20 mouse cellular contexts compared by ENCODE assay signal in the genomic region with DNA sequence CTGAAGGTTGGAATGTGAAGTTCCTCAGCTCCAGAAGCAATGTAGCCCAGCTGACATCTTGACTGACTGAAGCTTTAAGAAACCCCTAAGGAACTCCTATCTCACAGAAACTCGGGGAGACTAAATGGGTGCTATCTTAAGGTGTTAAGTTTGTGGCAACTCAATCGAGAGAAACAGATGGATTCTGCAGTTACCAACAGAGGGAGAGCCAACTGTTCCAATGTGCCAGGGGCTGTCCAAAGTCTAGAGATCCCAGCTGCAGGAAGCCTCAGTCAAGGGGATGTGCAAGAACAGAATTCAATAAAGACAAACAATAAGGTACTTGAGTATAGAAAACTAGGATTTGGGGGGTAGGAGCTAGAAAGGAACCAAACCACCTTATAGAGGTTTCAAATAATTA. TPM values are rescaled to one million over a fixed set of nuclear protein-coding genes. Genes with fewer than 3 reads are reported as not detected.
DNase-seq lines count a peak whose midpoint lies in the region; ATAC-seq and TF ChIP-seq lines count a peak whose summit lies in the region.
"Had no signal": no experiment of that assay in that cellular context is flagged by ENCODE, and none has a peak within 500 bp of the region (broad histone marks: within the 10 kb centered on the region; RNA-seq: fewer than 3 reads in every experiment).

No protein-coding gene starts in this region.

- no peak for DNase-seq in frontal cortex, postnatal 25 days (ENCODE audit: low spot score in 2 of 2)
- DNase-seq in left cerebral cortex, postnatal 25 days (ENCODE audit: low spot score in 2 of 2), result peak; percentile 12 to 44
- DNase-seq in left cerebral cortex, adult 2 months (ENCODE audit: extremely low spot score in 1 of 2, low spot score in 2 of 2), result no peak
- DNase-seq in liver, adult 2 months (ENCODE audit: extremely low read depth, low read depth, low spot score), result peak; percentile 55
- no peak for DNase-seq in liver, embryonic 11.5 days (ENCODE audit: low spot score)
- DNase-seq in brain, adult 2 months (ENCODE audit: low read depth, low spot score), result peak; percentile 62
- DNase-seq: adrenal gland, adult 2 months; adrenal gland, postnatal 10 days; adrenal gland, postnatal 25 days; cerebellum, adult 11-12 months; cerebellum, adult 2 months; cerebellum, adult 9-11 months; cerebellum, postnatal 25 days; forebrain, postnatal 0 days had no signal

- TF ChIP-seq CTCF in left cerebral cortex, adult 2 months (IDR thresholded peaks at IDR 0.05), result no peak
- TF ChIP-seq CTCF in liver, adult 2 months (IDR thresholded peaks at IDR 0.05; ENCODE audit: low read depth, low read length), result no peak

- 0 out of 2 replicates have a peak, but pooled peaks cover 3% of the 10 kb centered on the region for H3K4me1 ChIP-seq in liver, adult 2 months (ENCODE audit: control insufficient read depth, insufficient read depth, low read length)
- H3K4me1 ChIP-seq in liver, embryonic 11.5 days (replicated peaks; ENCODE audit: control insufficient read depth, insufficient read depth, low read length), result no peaks in the 10 kb centered on the region
- H3K4me1 ChIP-seq in heart, embryonic 11.5 days (ENCODE audit: control insufficient read depth, insufficient read depth, low read length), result no peaks in the 10 kb centered on the region
- H3K4me1 ChIP-seq: embryonic facial prominence, embryonic 10.5 days; embryonic facial prominence, embryonic 12.5 days; forebrain, embryonic 13.5 days; forebrain, embryonic 15.5 days had no signal

- H3K9me3 ChIP-seq in liver, embryonic 11.5 days (ENCODE audit: control insufficient read depth, low read length), result no peaks in the 10 kb centered on the region
- no peaks in the 10 kb centered on the region for H3K9me3 ChIP-seq in heart, embryonic 11.5 days (replicated peaks; ENCODE audit: control insufficient read depth, low read length)
- H3K9me3 ChIP-seq: embryonic facial prominence, embryonic 10.5 days; embryonic facial prominence, embryonic 12.5 days; forebrain, embryonic 13.5 days; forebrain, embryonic 15.5 days had no signal

- H3K27me3 ChIP-seq in liver, adult 2 months (ENCODE audit: control insufficient read depth, insufficient read depth, low read length), result no peaks in the 10 kb centered on the region
- no peaks in the 10 kb centered on the region; the same call in none of the 2 replicates for H3K27me3 ChIP-seq in liver, embryonic 11.5 days (replicated peaks; ENCODE audit: control insufficient read depth, insufficient read depth, low read length)
- no peaks in the 10 kb centered on the region for H3K27me3 ChIP-seq in heart, embryonic 11.5 days (ENCODE audit: control insufficient read depth, insufficient read depth, low read length)
- H3K27me3 ChIP-seq: forebrain, embryonic 15.5 days had no signal

- no peaks in the 10 kb centered on the region for H3K36me3 ChIP-seq in liver, adult 2 months (ENCODE audit: control insufficient read depth, insufficient read depth, low read length)
- no peaks in the 10 kb centered on the region for H3K36me3 ChIP-seq in liver, embryonic 11.5 days (ENCODE audit: control insufficient read depth, insufficient read depth, low read length)
- no peaks in the 10 kb centered on the region for H3K36me3 ChIP-seq in heart, embryonic 11.5 days (ENCODE audit: control insufficient read depth, insufficient read depth, low read length)
- H3K36me3 ChIP-seq: embryonic facial prominence, embryonic 10.5 days; embryonic facial prominence, embryonic 12.5 days; forebrain, embryonic 15.5 days had no signal

- ATAC-seq in frontal cortex, adult (ENCODE audit: low TSS enrichment), result peak; percentile 66
- no peak for ATAC-seq in liver, embryonic 11.5 days (replicated peaks; ENCODE audit: low FRiP score)
- ATAC-seq in heart, embryonic 11.5 days (replicated peaks; ENCODE audit: insufficient number of reproducible peaks, low FRiP score, low TSS enrichment), result no peak
- ATAC-seq: forebrain, embryonic 13.5 days; forebrain, embryonic 15.5 days; forebrain, postnatal 0 days had no signal

- H3K79me2 ChIP-seq in liver, adult 2 months (ENCODE audit: control insufficient read depth, insufficient read depth, low read length), result no peaks in the 10 kb centered on the region; the same call in 1 of the 2 replicates

- no peak overlapping the region for H3K4me3 ChIP-seq in left cerebral cortex, adult 2 months
- H3K4me3 ChIP-seq in liver, adult 2 months (ENCODE audit: insufficient read depth, low read depth, low read length), result no peak overlapping the region
- no peak overlapping the region for H3K4me3 ChIP-seq in liver, embryonic 11.5 days (ENCODE audit: low read depth, low read length)
- no peak overlapping the region for H3K4me3 ChIP-seq in heart, embryonic 11.5 days (ENCODE audit: low read depth, low read length)
- H3K4me3 ChIP-seq: embryonic facial prominence, embryonic 10.5 days; embryonic facial prominence, embryonic 12.5 days; forebrain, embryonic 13.5 days; forebrain, embryonic 15.5 days had no signal

- intact Hi-C loops in left cerebral cortex, postnatal 25 days (cut with DNase I), result no loop called here
- intact Hi-C loops in left cerebral cortex, adult 2 months (cut with DNase I), result no loop called here

- TF ChIP-seq POLR2A in liver, adult 2 months (IDR thresholded peaks at IDR 0.05; ENCODE audit: extremely low read depth, insufficient read depth, low read length), result no peak

- H3K4me2 ChIP-seq in liver, embryonic 11.5 days, result no peak overlapping the region
- H3K4me2 ChIP-seq in heart, embryonic 11.5 days, result no peak overlapping the region
- H3K4me2 ChIP-seq: embryonic facial prominence, embryonic 12.5 days; forebrain, embryonic 13.5 days; forebrain, embryonic 15.5 days had no signal

- no peak overlapping the region for H3K9ac ChIP-seq in liver, adult 2 months (ENCODE audit: low read depth, low read length)
- H3K9ac ChIP-seq in liver, embryonic 11.5 days (ENCODE audit: low read depth, low read length), result no peak overlapping the region
- H3K9ac ChIP-seq in heart, embryonic 11.5 days (ENCODE audit: low read depth, low read length), result no peak overlapping the region
- H3K9ac ChIP-seq: embryonic facial prominence, embryonic 12.5 days; forebrain, embryonic 13.5 days; forebrain, embryonic 15.5 days; forebrain, postnatal 0 days had no signal

- 9% methylated on average over 2 of the region's 2 CpGs for WGBS in liver, adult 2 months
- 32% methylated on average over 2 of the region's 2 CpGs for whole genome bisulfite sequencing in liver, embryonic 11.5 days
- WGBS in heart, embryonic 11.5 days (ENCODE audit: insufficient replicate concordance), result 33% methylated on average over 2 of the region's 2 CpGs

- H3K27ac ChIP-seq in left cerebral cortex, adult 2 months, result no peak overlapping the region; the same call in 1 of the 2 replicates
- H3K27ac ChIP-seq in liver, adult 2 months (replicated peaks; ENCODE audit: insufficient read depth, low read depth, low read length), result no peak overlapping the region
- no peak overlapping the region for H3K27ac ChIP-seq in liver, embryonic 11.5 days (ENCODE audit: low read depth, low read length)
- no peak overlapping the region for H3K27ac ChIP-seq in heart, embryonic 11.5 days (ENCODE audit: low read depth, low read length)
- H3K27ac ChIP-seq: embryonic facial prominence, embryonic 10.5 days; embryonic facial prominence, embryonic 12.5 days; forebrain, embryonic 13.5 days; forebrain, embryonic 15.5 days had no signal

RNA-seq across cellular contexts. Expression of gene Reps2, which starts 8.3 kb away (rescaled TPM):
- total RNA-seq in left cerebral cortex, postnatal 25 days (2021), result 100 to 1,000 TPM; 147 to 148 TPM
- total RNA-seq in left cerebral cortex, adult 2 months (2021), result 100 to 1,000 TPM; 147 to 153 TPM
- total RNA-seq in liver, adult 2 months (2014; rRNA removed), result 18.5 and 20.5 TPM in 2 replicates
- 3.0 and 4.1 TPM in 2 replicates for polyA plus RNA-seq in liver, adult 2 months (2012; rRNA removed)
- 1.9 and 2.6 TPM in 2 replicates for polyA plus RNA-seq in liver, embryonic 11.5 days (2014; fragmentation: Nextera tagmentation; extraction: Ambion mirVana)
- 0.36 and 0.61 TPM in 2 replicates for polyA plus RNA-seq in heart, embryonic 11.5 days (2014; fragmentation: Nextera tagmentation; extraction: Ambion mirVana)

Comparison
In these comparisons a context has a peak if more than half of its experiments do, and no peak if none do; other contexts are left out.
1. DNase-seq: peak in left cerebral cortex, postnatal 25 days (2 of 2), liver, adult 2 months (single experiment) and brain, adult 2 months (single experiment); none in frontal cortex, postnatal 25 days (0 of 2), left cerebral cortex, adult 2 months (0 of 2) and liver, embryonic 11.5 days (single experiment).